Mouse (Mus musculus) MEL (cell line): ENCODE results near the gene Sprn.

Source experiments
- CHD2 ChIP-seq: IDR thresholded peaks from 2 replicates; pipeline ENCODE4 v1.6.1; 2011; ENCODE audit warnings: low read length, improper control_type of control experiment
- CTCF ChIP-seq, 3 experiments: IDR thresholded peaks in 2 of 3; conservative IDR thresholded peaks in 1 of 3; 2 replicates each; pipeline ENCODE4 v1.5.1; 2011 to 2012; ENCODE audit warnings: low read length in 3 of 3, low read depth in 2 of 3, mild to moderate bottlenecking in 2 of 3, improper control_type of control experiment in 1 of 3, inconsistent platforms in 1 of 3, mixed read lengths in 1 of 3, moderate library complexity in 1 of 3; ENCODE audit not compliant: control insufficient read depth in 1 of 3, insufficient read depth in 1 of 3, poor library complexity in 1 of 3, severe bottlenecking in 1 of 3
- EP300 ChIP-seq, 2 experiments: IDR thresholded peaks; 2 replicates each; pipeline ENCODE4 v1.6.1; 2011; ENCODE audit warnings: improper control_type of control experiment in 2 of 2, low read length in 2 of 2, low read depth in 1 of 2, mild to moderate bottlenecking in 1 of 2
- JUND ChIP-seq: IDR thresholded peaks from 2 replicates; pipeline ENCODE4 v1.6.1; 2011; ENCODE audit warnings: low read depth, mild to moderate bottlenecking, improper control_type of control experiment, low read length
- NELFE ChIP-seq: IDR thresholded peaks from 2 replicates; pipeline ENCODE4 v1.6.1; 2011; ENCODE audit warnings: low read depth, low read length, improper control_type of control experiment
- NRF1 ChIP-seq: IDR thresholded peaks from 2 replicates; pipeline ENCODE4 v1.6.1; 2014; ENCODE audit warnings: low read depth, mild to moderate bottlenecking, inconsistent platforms, low read length, improper control_type of control experiment, moderate library complexity; ENCODE audit not compliant: poor library complexity, insufficient read depth, severe bottlenecking
- USF2 ChIP-seq, 2 experiments: IDR thresholded peaks; 2 replicates each; pipeline ENCODE4 v1.6.1; 2011 to 2012; ENCODE audit warnings: improper control_type of control experiment in 2 of 2, low read length in 2 of 2, borderline replicate concordance in 1 of 2, inconsistent platforms in 1 of 2, low read depth in 1 of 2, mild to moderate bottlenecking in 1 of 2; ENCODE audit not compliant: insufficient read depth in 1 of 2
- ZKSCAN1 ChIP-seq: IDR thresholded peaks from 2 replicates; pipeline ENCODE4 v1.6.1; 2012; ENCODE audit warnings: low read depth, mild to moderate bottlenecking, inconsistent platforms, low read length, improper control_type of control experiment, moderate library complexity

- TF ChIP-seq ZKSCAN1 (no peak), EP300 (IDR thresholded peaks at IDR 0.05; ENCODE audit: low read depth in 1 of 2, low read length in 2 of 2) (no peak), JUND (no peak), NRF1 (no peak), CHD2 (no peak), CTCF (IDR thresholded peaks at IDR 0.05 in 2 of 3, conservative IDR thresholded peaks at IDR 0.05 in 1 of 3; ENCODE audit: control insufficient read depth in 1 of 3, insufficient read depth in 1 of 3, low read depth in 2 of 3, low read length in 3 of 3, poor library complexity in 1 of 3, severe bottlenecking in 1 of 3) (no peak), NELFE (no peak), USF2 (IDR thresholded peaks at IDR 0.05; ENCODE audit: borderline replicate concordance in 1 of 2, insufficient read depth in 1 of 2, low read depth in 1 of 2, low read length in 2 of 2) (no peak)
These were observed 38.9 kb downstream of the Sprn start, which contains the start of gene Paox for GRCm38 (mm10) chr7:140115583-140116328.
